Mouse (Mus musculus) right cerebral cortex, postnatal 14 days (tissue): Measurements from ENCODE around the gene Tctn1.
"Not testable (repeated sequence)": the region's sequence is repeated elsewhere in the genome, so short reads cannot be mapped to it uniquely, and the experiment has no call there.

ENCODE experiments used
- DNase-seq: peaks from one replicate; pipeline ENCODE4 v3.0.0; 2022

Tctn1 gene

DNA sequence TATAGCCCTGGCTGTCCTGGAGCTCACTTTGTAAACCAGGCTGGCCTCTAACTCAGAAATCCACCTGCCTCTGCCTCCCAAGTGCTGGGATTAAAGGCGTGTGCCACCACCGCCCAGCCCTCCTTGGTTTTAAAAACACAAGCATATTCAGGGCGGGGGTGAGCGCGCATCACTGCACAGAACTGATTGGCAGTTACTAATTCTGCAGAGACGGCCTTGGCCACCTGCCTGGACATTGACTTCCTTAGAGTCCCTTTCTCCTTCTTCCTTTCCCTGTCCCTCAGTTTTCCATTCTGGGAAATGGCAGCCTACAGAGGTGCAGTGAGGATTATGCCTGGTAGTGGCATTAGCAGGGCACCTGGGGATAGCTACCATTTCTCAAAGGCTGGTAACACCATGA lies 46.6 kb downstream of the Tctn1 start:
- no peak for DNase-seq

DNA sequence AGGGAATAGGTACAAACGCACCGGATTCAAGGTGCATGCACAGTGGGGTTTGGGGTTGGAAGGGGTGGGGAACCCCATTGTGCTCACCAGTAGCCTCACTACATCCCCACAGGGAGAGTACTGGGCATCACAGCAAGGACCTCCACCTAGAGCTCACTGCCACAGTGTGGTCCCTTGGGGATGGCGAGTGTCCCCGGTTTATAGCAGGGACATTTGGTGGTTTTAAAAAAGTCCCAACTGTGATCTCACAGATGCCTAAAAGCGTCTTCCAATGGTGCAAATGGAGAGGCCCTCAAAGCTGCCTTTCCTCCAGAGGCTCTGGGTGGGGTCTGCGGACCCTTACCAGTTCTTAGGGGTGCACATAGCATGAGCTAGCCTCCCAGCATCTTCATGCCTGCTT lies 50.4 kb downstream of the Tctn1 start:
- DNase-seq = no peak

DNA sequence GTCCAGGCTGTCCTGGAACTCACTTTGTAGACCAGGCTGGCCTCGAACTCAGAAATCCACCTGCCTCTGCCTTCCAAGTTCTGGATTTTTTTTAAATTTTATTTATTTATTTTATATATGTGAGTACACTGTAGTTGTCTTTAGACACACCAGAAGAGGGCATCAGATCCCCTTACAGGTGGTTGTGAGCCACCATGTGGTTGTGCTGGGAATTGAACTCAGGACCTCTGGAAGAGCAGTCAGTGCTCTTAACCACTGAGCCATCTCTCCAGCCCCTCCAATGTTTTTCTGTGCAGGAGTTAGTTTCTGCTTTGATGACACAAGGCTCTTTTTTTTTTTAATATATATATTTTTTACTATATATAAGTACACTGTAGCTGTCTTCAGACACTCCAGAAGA lies 51.4 kb downstream of the Tctn1 start:
- not testable (repeated sequence) for DNase-seq

DNA sequence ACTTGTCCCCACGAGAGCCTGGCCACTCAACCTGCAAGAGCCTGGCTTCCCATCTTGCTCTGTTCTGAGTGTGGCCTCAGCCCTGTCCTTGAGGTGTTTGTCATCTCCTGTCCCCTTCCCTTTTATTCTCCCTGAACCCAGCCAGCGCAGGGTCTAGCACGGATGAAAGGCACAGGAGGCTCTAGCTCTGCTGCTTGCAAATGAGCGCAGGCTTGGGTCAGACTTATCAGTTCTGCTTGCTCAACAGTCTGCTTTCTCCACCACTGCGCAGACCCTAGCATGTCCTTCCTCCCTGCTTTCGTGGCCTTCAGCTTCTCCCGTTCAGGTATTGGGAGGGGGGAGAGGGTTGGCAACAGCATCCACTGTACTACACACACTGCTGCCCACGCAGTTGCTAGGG lies 52.1 kb downstream of the Tctn1 start:
- no peak for DNase-seq

DNA sequence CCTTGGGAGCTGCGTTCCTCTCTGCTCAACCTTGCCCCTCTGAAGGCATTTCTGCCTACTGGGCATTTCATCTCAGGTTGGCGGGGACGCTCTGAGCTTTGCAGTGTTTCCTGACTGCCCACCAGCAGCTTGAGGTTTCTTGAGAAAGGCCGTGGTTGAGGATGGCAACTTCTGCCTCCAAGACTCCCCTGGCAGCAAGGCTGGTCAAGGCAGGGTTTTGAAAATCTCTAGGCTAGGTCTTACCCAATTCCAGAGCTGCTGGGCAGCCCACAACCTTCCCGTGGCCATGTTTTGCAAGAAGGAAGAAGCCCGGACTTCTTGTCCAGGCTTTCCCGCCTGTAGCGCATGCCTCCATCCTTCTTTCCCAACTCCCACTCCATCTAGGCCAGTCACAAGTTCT lies 53.4 kb downstream of the Tctn1 start:
- DNase-seq = no peak

DNA sequence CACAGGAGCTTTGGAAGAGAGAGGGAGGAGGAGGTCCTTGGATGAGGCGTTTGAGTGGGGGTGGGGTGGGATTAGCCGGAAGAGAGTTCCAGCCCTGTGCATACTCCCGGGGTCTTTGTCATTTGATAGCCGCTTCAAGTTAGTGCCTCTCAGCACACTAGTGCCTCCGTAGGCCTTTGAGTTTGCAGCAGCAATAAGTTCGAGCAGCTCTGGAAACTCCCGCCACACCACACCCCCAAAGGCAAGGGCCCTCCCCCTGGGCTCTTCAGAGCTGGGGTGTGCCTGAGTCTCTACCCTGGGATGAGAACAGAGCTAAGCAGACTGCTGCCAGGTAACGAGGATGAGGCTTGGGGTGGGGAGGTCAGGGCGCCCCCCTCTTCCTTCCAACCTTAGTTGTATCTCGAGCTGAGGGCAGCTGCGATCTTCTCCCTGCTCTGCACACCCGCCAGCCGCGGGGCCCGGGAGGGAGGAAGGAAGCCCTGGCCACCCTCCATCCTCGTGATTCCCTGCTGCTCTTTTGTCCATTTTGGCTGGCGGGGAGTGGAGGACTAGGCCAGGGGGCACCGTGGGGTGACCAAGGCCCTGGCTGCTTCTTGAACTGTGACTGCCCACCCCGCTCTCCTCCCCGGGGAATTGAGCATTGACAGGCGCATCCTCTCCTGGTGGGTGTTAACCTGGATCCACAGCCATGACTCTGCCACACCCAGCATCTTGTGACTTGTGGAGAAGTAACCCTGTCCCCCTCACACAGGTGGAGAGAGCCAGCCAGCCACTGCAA lies 54.5 kb downstream of the Tctn1 start:
- DNase-seq = no peak

DNA sequence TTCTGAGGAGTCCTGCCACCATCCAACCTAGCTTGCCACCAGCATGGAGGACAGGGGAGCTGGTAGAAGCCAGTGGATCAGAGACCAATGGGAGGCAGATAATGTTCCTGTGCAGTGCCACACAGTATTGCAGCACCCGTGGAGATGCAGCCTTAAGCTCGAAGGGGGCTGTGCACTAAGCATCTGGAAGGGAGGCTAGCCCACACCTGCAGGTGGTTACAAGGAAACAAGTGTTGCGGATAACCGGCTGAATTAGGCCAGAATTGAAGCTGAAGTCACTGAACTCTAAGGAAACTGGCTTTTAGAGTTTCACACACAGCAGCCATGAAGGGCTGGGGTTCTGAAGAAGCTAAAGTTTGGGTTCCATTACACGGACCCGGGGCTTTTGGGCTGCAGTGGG lies 55.4 kb downstream of the Tctn1 start:
- no peak for DNase-seq

DNA sequence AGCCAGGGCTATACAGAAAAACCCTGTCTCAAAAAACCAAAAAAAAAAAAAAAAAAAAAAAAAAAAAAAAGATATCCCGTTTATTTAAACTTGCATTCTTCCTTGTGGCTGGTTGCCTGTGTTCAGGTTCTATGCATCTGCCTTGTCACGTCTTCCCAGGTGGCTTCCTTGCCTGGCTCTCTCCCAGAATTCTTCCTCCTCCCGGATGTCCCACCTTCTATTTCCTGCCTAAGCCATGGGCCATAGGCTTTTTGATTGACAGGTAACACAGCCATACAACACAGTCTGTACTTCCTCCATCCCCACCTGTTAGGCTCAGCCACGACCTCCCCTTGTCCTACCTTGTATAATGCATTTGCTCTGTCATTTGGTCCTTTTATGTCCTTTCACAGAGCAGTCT lies 57.8 kb downstream of the Tctn1 start, which contains the start of gene Hvcn1:
Gene Hvcn1, plus strand, starts transcription at position 330 of the 400 bp plus-strand sequence.
- DNase-seq = no peak

DNA sequence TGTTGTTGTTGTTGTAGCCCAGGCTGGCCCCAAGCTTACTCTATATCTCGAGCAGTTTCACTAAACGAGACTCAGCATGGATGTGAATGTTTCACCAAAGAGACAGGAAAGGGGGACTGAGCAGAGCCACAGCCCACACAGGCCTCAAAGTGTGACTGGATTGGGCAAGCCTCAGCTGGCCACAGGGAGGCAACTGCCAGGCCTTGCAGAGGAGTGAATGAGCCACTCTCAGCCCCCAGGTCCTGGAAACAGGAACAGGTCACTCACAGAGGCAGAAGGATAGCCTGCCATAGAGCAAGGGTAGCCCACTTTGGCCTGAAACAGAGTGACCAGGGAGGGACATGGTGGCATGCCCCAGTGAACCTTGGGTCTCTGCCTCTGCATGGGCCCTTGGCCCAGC lies 60.1 kb downstream of the Tctn1 start:
- no peak for DNase-seq

DNA sequence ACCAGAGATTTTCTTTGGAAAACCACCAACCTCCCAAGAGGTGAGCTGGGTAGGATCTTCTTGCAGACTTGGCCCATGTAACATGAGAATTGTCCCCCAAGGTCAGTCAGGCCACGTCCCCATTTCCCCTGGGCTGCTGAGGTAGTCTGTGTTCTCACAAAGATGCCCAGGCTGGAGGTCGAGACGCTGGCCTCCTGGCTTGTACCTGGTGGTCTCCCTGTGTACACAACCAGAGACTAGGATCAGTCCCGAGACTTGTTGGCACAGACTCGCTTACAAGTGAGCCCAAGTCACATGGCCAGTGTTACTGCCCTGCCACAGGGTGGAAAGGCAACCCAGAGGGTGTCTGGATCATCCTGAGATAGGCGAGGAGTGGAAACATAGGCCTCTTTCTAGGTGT lies 62.4 kb downstream of the Tctn1 start:
- no peak for DNase-seq

DNA sequence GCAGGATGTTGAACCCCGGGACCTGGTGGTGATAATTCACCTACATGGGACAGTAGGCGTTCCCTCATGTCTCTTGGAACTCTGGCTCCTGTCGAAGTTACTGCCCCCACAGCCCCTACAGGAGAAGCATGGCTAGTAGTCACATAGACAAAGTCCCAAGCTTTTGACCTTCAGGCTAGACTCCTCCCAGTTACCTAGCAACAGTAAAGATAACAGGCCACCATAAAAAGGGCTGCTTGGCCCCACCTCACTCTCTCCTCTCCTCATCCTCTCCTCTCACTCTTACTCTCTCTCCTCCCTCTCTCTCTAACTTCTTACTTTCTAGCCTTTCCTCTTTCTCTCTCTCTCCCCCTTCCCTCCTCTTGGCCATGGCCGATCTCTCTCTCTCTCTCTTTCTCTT lies 63.4 kb downstream of the Tctn1 start:
- DNase-seq = no peak

DNA sequence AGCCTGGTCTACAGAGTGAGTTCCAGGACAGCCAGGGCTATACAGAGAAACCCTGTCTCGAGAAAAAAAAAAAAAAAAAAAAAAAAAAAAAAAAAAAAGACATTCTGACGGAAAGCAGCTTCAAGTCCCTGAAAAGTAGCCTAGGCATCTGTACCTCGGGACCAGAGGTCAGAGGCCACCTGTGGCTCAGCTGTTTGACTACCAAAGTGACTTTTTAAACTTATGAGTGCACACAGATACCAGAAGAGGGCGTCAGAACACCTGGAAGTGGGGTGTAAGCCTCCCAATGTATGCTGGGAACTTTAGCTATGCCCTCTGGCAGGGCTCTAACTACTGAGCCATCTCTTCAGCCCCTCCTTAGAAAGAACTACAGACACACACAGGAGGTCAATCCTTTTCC lies 71.9 kb downstream of the Tctn1 start:
- no peak for DNase-seq

DNA sequence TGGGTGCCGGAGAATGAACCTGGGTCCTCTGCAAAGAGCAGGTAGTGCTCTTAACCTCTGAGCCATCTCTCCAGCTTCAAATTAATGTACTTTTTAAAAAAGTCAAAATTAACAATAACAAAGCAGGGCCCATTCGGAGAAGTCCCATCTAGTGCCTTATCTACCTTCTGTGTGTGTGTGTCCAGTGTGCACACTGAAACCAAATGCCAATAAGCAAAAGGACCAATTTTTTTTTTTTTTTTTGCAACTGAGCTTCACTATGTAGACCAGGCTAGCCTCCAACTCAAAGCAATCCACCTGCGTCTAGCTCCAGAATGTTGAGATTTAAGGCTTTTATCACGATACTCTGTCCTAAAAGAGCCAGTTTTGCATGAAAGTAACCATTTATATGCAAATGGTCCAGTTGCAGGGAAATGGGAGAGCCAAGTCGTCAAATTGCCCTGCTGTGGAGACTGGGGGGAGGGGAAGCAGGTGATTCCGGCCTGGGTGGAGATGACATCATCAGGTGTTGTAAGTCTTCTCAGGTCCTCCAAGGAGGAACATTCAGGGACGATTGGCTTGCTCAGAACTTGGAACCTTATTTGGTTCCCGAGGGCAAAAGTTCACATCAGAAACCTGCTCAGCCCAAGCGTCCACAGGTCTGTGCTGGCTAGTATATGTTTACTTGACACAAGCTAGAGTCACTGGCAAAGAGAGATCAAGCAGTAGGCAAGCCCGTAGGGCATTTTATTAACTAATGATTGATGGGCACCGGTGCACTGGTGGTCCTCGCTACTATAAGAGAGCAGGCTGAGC lies 72.8 kb downstream of the Tctn1 start:
- DNase-seq = no peak

DNA sequence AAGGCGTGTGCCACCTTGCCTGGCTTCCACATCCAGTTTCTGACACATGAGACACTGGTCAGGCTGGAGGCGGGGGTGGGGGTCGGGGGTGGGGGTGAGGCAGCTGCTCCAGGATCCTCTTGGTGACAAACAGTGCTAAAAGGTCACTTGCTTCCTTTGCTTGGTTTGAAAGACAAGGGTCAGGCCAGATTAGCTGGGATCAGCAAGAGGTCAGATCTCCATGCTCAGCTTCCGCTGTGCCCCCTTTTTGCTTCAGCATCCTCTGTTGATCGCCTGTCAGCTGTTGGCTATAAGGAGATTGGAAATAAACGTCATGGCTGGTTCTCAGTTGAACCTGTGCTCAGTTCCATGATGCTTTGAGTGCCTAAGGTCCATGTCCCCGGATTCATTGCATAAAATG lies 73.8 kb downstream of the Tctn1 start:
- DNase-seq = no peak

DNA sequence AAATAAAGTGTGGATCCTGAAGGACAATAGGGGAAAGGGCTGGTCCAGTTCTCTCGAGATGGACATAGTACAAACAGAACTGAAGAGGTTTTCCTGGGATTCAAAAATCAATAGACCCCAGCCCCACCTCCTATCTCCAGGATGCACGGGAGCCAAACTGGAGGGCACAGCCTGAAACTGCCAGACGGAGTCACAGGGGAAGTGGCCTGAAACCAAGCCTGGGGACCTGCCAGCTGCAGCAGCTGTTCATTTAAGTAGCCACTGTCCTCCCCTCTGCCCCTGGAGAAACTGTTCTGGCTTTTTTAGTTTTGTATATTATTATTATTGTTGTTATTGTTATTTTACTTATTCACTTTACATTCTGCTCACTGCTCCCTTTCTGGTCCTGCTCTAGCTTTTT lies 75.1 kb downstream of the Tctn1 start:
- DNase-seq = no peak
